Mouse (Mus musculus) cerebellum, adult 2 months (tissue): ENCODE data around the gene Ms4a4b. TPM values are rescaled to one million over a fixed set of nuclear protein-coding genes. Genes with fewer than 3 reads are reported as not detected.

Experiments used
- DNase-seq, 2 experiments: peaks; one replicate each; pipeline ENCODE4 v3.0.0; 2021
- H3K27ac ChIP-seq: fragments of 200-500 bp; 2 replicates; pipeline ENCODE4 v1.5.1; 2012; ENCODE audit warnings: low read length, control low read depth, inconsistent platforms; ENCODE audit not compliant: insufficient read depth
- H3K27me3 ChIP-seq: fragments of 200-500 bp; 2 replicates; pipeline ENCODE4 v1.6.1; 2012; ENCODE audit warnings: inconsistent platforms, mild to moderate bottlenecking, low read length, moderate library complexity; ENCODE audit not compliant: control insufficient read depth, insufficient read depth
- H3K4me1 ChIP-seq: fragments of 200-500 bp; 2 replicates; pipeline ENCODE4 v1.6.1; 2011; ENCODE audit warnings: low read length; ENCODE audit not compliant: control insufficient read depth, insufficient read depth
- H3K4me3 ChIP-seq: fragments of 200-500 bp; replicated peaks from 2 replicates; pipeline ENCODE3; 2011; ENCODE audit warnings: mild to moderate bottlenecking, low read depth, low read length, control low read depth; ENCODE audit not compliant: insufficient read depth
- CTCF ChIP-seq: fragments of 200-500 bp; IDR thresholded peaks from 2 replicates; pipeline ENCODE4 v1.5.1; 2011; ENCODE audit warnings: low read depth, mild to moderate bottlenecking, control low read depth, low read length, moderate library complexity, borderline replicate concordance; ENCODE audit not compliant: insufficient read depth
- POLR2A ChIP-seq: fragments of 200-500 bp; IDR thresholded peaks from 2 replicates; pipeline ENCODE4 v1.6.1; 2011; ENCODE audit warnings: low read length, control low read depth, borderline replicate concordance; ENCODE audit not compliant: insufficient read depth
- WGBS: fragments of 180-500 bp; shearing (Covaris S2); methylation state at CpG from one replicate; pipeline ENCODE4 v1.1.7; 2018; 5-methylcytosine and 5-hydroxymethylcytosine counted together
- polyA plus RNA-seq: library from polyadenylated mRNA; depleted of rRNA; stranded (reverse); fragments of >200 nt; gene quantifications from 2 replicates; pipeline ENCODE4 v1.2.3, GENCODE M21; 2012

The Ms4a4b gene
- polyA plus RNA-seq, 1 experiment: 0.16 TPM

DNA sequence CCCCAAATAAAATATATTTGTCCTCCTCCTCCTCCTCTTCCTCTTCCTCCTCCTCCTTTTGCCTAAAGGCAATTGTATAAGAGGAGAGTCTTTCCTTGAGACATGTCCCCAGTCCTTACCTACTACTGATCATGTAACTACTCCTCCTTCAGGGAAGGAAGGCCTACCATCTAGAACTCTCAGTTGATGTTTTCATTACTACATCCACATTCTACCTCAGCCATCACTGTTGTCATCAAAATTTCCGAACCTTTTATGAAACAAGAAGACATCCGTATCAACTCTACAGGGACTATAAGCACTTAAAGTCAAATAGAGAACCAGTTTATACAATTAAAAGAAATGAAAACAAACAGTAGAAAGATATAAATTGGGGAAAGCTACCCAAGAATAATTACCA is 39.3 kb downstream of the Ms4a4b start:
- Histone ChIP-seq H3K27me3 (no peaks in the 10 kb centered on the region), H3K4me3 (no peak overlapping the region), H3K27ac (no peak overlapping the region), H3K4me1 (no peaks in the 10 kb centered on the region)
- WGBS: 91% methylated on average over 2 of the region's 2 CpGs
- DNase-seq: no peak
- TF ChIP-seq CTCF: no peak
- TF ChIP-seq POLR2A: no peak

DNA sequence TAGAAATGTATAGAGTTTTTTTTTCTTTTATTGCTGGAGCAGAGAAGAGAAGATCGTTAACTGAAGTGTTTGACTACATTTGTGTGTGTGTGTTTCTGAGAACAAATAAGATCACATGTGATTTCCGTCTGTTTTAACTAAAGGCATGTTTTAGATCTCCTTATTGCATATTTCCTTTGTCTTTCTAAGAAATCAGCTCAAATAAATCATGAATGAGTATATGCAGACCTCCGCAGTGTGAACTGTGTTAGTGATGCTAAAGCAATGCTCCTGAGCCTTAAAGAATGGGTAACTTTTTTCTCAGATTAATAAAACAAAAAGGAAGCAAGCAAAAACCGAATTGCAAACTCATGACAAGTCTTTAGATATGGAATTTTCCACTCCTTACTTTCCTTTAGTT is 40.6 kb downstream of the Ms4a4b start:
- TF ChIP-seq CTCF: no peak
- TF ChIP-seq POLR2A: no peak
- Histone ChIP-seq H3K4me3 (no peak overlapping the region), H3K4me1 (no peaks in the 10 kb centered on the region), H3K27ac (no peak overlapping the region), H3K27me3 (no peaks in the 10 kb centered on the region)
- WGBS: 70% methylated on average over 4 of the region's 4 CpGs
- DNase-seq: no peak

DNA sequence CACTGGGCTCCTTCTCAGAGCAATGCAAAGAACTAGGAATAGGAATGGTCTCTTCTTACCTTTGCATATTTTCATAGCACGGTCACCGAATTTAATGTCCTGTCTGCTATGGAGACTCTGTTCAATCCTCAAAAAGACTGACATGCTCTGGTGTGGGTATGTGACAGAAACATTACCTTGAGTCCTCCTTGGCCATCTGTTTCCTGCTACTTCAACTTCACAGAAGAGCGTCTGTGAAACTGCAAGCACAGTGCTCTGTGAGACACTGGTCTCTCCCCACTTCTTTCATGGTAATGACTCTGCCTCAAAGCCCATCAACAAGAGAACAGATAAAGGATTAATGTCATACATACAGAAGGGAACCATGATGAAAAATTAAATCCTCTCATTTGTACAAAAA is 41.0 kb downstream of the Ms4a4b start:
- Histone ChIP-seq H3K4me3 (no peak overlapping the region), H3K27ac (no peak overlapping the region), H3K27me3 (no peaks in the 10 kb centered on the region), H3K4me1 (no peaks in the 10 kb centered on the region)
- 81% methylated on average over 3 of the region's 3 CpGs for WGBS
- no peak for DNase-seq
- TF ChIP-seq CTCF (no peak), POLR2A (no peak)

DNA sequence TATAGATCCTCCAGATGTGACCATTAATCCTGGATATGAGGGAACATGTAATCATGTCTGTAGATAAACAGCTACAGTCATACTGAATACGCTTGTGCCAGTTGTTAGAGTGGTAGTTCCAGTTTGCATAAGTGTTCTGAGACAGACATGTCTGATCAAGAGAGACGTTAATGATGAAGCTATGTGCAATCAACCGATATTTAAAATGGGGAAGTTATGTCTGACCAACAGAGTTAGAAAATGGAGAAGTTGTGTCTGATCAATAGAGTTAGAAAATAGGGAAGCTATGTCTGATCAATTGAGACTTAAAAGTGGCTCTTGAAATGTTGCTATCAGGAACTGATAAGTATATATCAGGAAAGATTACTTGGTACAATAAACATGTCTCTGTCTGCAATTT is 41.9 kb downstream of the Ms4a4b start:
- TF ChIP-seq POLR2A: no peak
- TF ChIP-seq CTCF: no peak
- WGBS: 85% methylated on average over 3 of the region's 3 CpGs
- no peak overlapping the region for H3K4me3 ChIP-seq
- H3K4me1 ChIP-seq: no peaks in the 10 kb centered on the region
- no peak overlapping the region for H3K27ac ChIP-seq
- no peak for DNase-seq
- H3K27me3 ChIP-seq: no peaks in the 10 kb centered on the region

DNA sequence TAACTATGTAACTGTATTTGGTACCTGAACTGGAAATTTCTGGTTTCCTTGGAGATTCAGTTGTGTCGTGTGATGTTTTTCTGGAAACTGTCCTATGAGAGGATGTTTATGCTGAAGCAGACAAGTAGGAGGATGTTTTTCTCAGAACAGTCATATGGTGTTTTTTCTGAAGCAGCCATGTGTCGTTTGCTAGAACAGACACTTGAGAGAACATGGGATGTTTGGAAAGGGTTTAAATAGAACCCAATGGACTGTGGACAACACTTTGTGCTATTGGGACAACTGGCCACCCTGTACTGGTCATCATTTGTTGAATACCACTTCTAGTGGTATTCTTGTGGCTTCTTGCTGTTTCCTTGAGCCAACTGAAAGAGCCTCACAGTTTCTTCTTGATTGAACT is 42.4 kb downstream of the Ms4a4b start, which contains the start of gene Gm8369:
TSS of gene Gm8369 (plus strand) at position 193 of the 400 bp plus-strand sequence.
- Histone ChIP-seq H3K4me1 (no peaks in the 10 kb centered on the region), H3K27me3 (no peaks in the 10 kb centered on the region), H3K4me3 (no peak within 1 kb of the TSS), H3K27ac (no peak within 1 kb of the TSS)
- no peak for DNase-seq
- TF ChIP-seq CTCF: no peak
- no peak for TF ChIP-seq POLR2A
- 68% methylated on average over 2 of the region's 2 CpGs for WGBS

DNA sequence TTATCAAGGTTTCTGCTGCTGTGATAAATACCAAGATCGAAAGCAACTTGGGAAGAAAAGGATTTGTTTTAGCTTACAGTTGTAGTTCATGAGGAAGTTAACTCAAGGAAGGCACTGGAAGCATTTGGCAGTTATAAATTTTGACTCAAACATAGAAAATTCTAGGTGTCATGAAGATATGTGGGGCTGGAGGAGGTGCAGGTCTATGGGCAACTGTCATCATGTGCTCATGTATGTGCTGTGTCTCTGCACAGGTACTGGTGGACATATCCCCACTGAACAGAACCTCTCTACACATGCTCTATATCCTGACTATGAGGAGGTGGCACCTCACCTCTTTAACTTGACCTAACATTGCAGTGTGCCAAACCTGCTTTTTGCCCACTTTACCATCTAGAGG is 43.2 kb downstream of the Ms4a4b start:
- Histone ChIP-seq H3K4me3 (no peak overlapping the region), H3K27ac (no peak overlapping the region), H3K27me3 (no peaks in the 10 kb centered on the region), H3K4me1 (no peaks in the 10 kb centered on the region)
- TF ChIP-seq POLR2A: no peak
- TF ChIP-seq CTCF: no peak
- 94% methylated on average over 1 of the region's 1 CpGs for WGBS
- DNase-seq: no peak

DNA sequence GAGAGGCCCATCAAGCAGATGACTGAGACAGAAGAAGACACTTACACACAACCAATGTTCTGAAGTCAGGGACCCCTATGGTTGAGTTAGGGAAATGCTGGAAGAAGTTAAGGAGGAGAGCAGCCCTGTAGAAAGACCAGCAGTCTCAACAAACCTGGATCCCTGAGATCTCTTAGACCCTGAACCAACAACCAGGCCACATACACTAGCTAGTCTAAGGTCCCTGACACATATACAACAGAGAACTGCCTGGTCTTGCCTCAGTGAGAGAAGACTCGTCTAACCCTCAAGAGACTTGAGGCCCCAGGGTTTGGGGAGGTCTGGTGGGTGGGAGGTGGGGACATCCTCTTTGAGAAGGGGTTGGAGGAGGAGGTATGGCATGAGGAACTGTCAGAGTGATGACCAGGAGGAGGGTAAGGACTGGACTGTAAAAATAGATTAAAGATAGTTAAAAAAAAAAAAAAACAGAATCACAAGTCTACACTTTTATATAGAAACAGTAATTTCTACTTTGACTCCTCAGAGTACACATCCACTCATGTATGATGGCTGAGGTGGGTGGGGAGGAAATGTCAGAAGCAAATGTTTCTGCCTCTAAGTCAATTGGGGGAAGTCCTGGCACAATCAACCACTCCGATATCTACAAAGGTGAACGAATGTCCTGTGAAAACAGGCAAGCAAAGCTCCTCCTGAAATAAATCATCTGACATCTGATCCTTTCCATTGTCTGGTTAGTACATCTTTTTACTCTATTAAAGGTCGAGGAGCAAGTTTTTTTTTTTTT is 48.2 kb downstream of the Ms4a4b start:
- H3K4me1 ChIP-seq: no peaks in the 10 kb centered on the region
- WGBS: 65% methylated on average over 4 of the region's 4 CpGs
- DNase-seq: no peak
- no peaks in the 10 kb centered on the region for H3K27me3 ChIP-seq
- TF ChIP-seq CTCF: no peak
- no peak overlapping the region for H3K4me3 ChIP-seq
- no peak overlapping the region for H3K27ac ChIP-seq

DNA sequence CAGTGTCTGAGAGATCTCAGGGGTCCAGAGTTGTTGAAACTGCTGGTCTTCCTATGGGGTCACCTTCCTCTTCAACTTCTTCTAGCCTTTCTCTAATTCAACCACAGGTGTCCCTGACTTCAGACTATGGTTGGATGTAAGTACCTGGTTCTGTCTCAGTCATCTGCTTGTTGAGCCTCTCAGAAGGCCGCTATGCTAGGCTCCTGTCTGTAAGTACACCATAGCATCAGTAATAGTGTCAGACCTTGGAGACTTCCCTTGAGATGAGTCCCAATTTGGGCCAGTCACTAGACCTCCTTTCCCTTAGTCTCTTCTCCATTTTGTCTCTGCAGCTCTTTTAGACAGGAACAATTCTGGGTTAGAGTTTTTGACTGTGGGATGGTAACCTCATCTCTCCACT is 49.3 kb downstream of the Ms4a4b start:
- Histone ChIP-seq H3K4me3 (no peak overlapping the region), H3K27ac (no peak overlapping the region), H3K27me3 (no peaks in the 10 kb centered on the region), H3K4me1 (no peaks in the 10 kb centered on the region)
- 62% methylated on average over 1 of the region's 1 CpGs for WGBS
- no peak for DNase-seq
- TF ChIP-seq POLR2A (no peak), CTCF (no peak)

DNA sequence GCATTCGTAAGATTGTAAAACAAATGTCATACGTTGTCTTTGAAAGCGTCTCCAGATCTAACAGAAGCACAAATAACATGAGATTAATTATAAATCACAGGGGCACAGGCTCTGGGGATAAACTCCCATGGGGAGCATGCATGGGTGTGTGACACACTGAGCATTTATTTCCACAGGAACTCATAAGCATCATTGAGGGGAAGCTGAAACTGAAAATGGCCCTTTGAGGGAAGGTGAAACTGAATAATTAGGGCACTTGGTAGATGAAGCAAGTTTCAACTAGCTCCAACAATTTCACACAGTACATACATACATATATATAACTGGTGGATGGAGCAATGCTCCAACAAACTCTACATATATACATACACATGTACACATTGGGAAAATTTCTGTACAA is 51.2 kb downstream of the Ms4a4b start:
- TF ChIP-seq POLR2A: no peak
- H3K27me3 ChIP-seq: no peaks in the 10 kb centered on the region
- H3K4me3 ChIP-seq: no peak overlapping the region
- 83% methylated on average over 3 of the region's 3 CpGs for WGBS
- DNase-seq: no peak
- no peak overlapping the region for H3K27ac ChIP-seq
- no peaks in the 10 kb centered on the region for H3K4me1 ChIP-seq
